ENCODE assay signal across 11 mouse cellular contexts in genomic region chr1:191068377-191068776, GRCm38 (mm10). TPM values are rescaled to one million over a fixed set of nuclear protein-coding genes. Genes with fewer than 3 reads are reported as not detected.
DNase-seq lines count a peak whose midpoint lies in the region; ATAC-seq and TF ChIP-seq lines count a peak whose summit lies in the region.
"Had no signal": no experiment of that assay in that cellular context is flagged by ENCODE, and none has a peak within 500 bp of the region (broad histone marks: within the 10 kb centered on the region; RNA-seq: fewer than 3 reads in every experiment).

No protein-coding gene starts in this region.

- peak; percentile 36 for TF ChIP-seq CTCF in heart, adult 2 months (IDR thresholded peaks at IDR 0.05)
- TF ChIP-seq CTCF in lung, embryonic 14.5 days (IDR thresholded peaks at IDR 0.05; ENCODE audit: low read depth) = peak; percentile 33
- no peak for TF ChIP-seq CTCF in thymus, adult 2 months (IDR thresholded peaks at IDR 0.05; ENCODE audit: borderline replicate concordance, control insufficient read depth, extremely low read depth, insufficient read depth, low read length, poor library complexity)

- H3K4me1 ChIP-seq in heart, adult 2 months (ENCODE audit: control insufficient read depth, insufficient read depth, low read length) = peaks cover 1% of the 10 kb centered on the region; the same call in 1 of the 2 replicates
- H3K4me1 ChIP-seq in lung, embryonic 14.5 days (ENCODE audit: insufficient read depth) = peaks cover 4% of the 10 kb centered on the region; the same call in 1 of the 2 replicates
- 0 out of 2 replicates have a peak, but pooled peaks cover 2% of the 10 kb centered on the region for H3K4me1 ChIP-seq in thymus, adult 2 months (replicated peaks; ENCODE audit: control insufficient read depth, insufficient read depth, low read length)

- H3K9ac ChIP-seq in heart, adult 2 months (ENCODE audit: low read depth, low read length) = no peak overlapping the region
- H3K9ac ChIP-seq in lung, embryonic 14.5 days = no peak overlapping the region

- TF ChIP-seq EP300 in heart, adult 2 months (IDR thresholded peaks at IDR 0.05; ENCODE audit: insufficient read depth, low read depth, low read length) = no peak

- no peak overlapping the region for H3K27ac ChIP-seq in heart, adult 2 months
- no peak overlapping the region for H3K27ac ChIP-seq in lung, embryonic 14.5 days (ENCODE audit: low read depth)
- no peak overlapping the region for H3K27ac ChIP-seq in thymus, adult 2 months (ENCODE audit: control insufficient read depth, insufficient read depth, low read length)

- no peaks in the 10 kb centered on the region for H3K79me2 ChIP-seq in heart, adult 2 months (replicated peaks; ENCODE audit: control insufficient read depth, insufficient read depth, low read length)

- H3K27me3 ChIP-seq in heart, adult 2 months (ENCODE audit: control insufficient read depth, insufficient read depth, low read length) = no peaks in the 10 kb centered on the region
- H3K27me3 ChIP-seq in lung, embryonic 14.5 days (ENCODE audit: insufficient read depth, low read length) = no peaks in the 10 kb centered on the region
- H3K27me3 ChIP-seq in thymus, adult 2 months (ENCODE audit: control insufficient read depth, insufficient read depth, low read length) = no peaks in the 10 kb centered on the region

- H3K4me3 ChIP-seq in heart, adult 2 months = no peak overlapping the region
- H3K4me3 ChIP-seq in lung, embryonic 14.5 days (ENCODE audit: low read depth, low read length) = no peak overlapping the region
- no peak overlapping the region for H3K4me3 ChIP-seq in thymus, adult 2 months (ENCODE audit: control insufficient read depth, insufficient read depth, low read length)

- H3K9me3 ChIP-seq in lung, embryonic 14.5 days (ENCODE audit: low read depth, low read length) = no peaks in the 10 kb centered on the region

- H3K4me2 ChIP-seq in lung, embryonic 14.5 days = no peak overlapping the region

- intact Hi-C loops in heart, adult 2 months (cut with DNase I) = loop anchor here (10.0 kb wide), 1 partner anchor 234 kb away; no protein-coding TSS in a partner anchor

- DNase-seq in heart, adult 2 months = no peak
- no peak for DNase-seq in heart, adult 9 months (ENCODE audit: low spot score in 2 of 2)
- peak; percentile 53 for DNase-seq in lung, embryonic 14.5 days
- no peak for DNase-seq in lung, postnatal 4 days
- peak; percentile 63 for DNase-seq in R1 (ENCODE audit: low read depth, low spot score)
- peak; percentile 24 for DNase-seq in retina, postnatal 1 day
- DNase-seq in cerebellum, adult 18-20 months = no peak
- no peak for DNase-seq in thymus, adult 2 months
- DNase-seq: lung, adult 18-20 months had no signal

- ATAC-seq in lung, embryonic 14.5 days (ENCODE audit: insufficient read depth) = no peak

- TF ChIP-seq POLR2A in heart, adult 2 months (IDR thresholded peaks at IDR 0.05; ENCODE audit: insufficient read depth, low read depth, low read length) = no peak
- TF ChIP-seq POLR2A in thymus, adult 2 months (IDR thresholded peaks at IDR 0.05; ENCODE audit: control insufficient read depth, extremely low read depth, insufficient read depth, low read length, poor library complexity) = no peak

- H3K36me3 ChIP-seq in heart, adult 2 months (ENCODE audit: control insufficient read depth, insufficient read depth, low read length) = no peaks in the 10 kb centered on the region
- H3K36me3 ChIP-seq in lung, embryonic 14.5 days (ENCODE audit: insufficient read depth) = peaks cover 73% of the 10 kb centered on the region
- H3K36me3 ChIP-seq in thymus, adult 2 months (ENCODE audit: control insufficient read depth, insufficient read depth, low read length) = peaks cover 26% of the 10 kb centered on the region; the same call in 1 of the 2 replicates

- WGBS in heart, adult 2 months = 69% methylated on average over 5 of the region's 5 CpGs
- 86% methylated on average over 5 of the region's 5 CpGs for WGBS in lung, embryonic 14.5 days
- 98% methylated on average over 5 of the region's 5 CpGs for WGBS in thymus, adult 2 months

RNA-seq across cellular contexts. Expression of gene Nsl1, which starts 5.6 kb away (rescaled TPM):
- total RNA-seq in heart, adult 2 months (2021) = under 1 TPM; 0.16 to 0.18 TPM
- 0.18 and 0.20 TPM in 2 replicates for polyA plus RNA-seq in heart, adult 2 months (2012; rRNA removed)
- polyA plus RNA-seq in lung, embryonic 14.5 days (2014; fragmentation: Nextera tagmentation; extraction: Ambion mirVana) = 30.1 and 30.5 TPM in 2 replicates
- 8.1 and 17.6 TPM in 2 replicates for polyA plus RNA-seq in thymus, adult 2 months (2012; rRNA removed)

RNA-seq across cellular contexts. Expression of gene Tatdn3, which starts 5.6 kb away (rescaled TPM):
- 10 to 100 TPM; 14.3 to 14.6 TPM for total RNA-seq in heart, adult 2 months (2021)
- 11.9 and 25.6 TPM in 2 replicates for polyA plus RNA-seq in heart, adult 2 months (2012; rRNA removed)
- polyA plus RNA-seq in lung, embryonic 14.5 days (2014; fragmentation: Nextera tagmentation; extraction: Ambion mirVana) = 12.7 and 15.2 TPM in 2 replicates
- 4.6 and 5.2 TPM in 2 replicates for polyA plus RNA-seq in thymus, adult 2 months (2012; rRNA removed)

RNA-seq across cellular contexts. Expression of gene Batf3, which starts 29.3 kb away (rescaled TPM):
- total RNA-seq in heart, adult 2 months (2021) = under 1 TPM in 1 of 2 experiments, not detected in 1; 0.60 TPM
- 1.3 and 1.8 TPM in 2 replicates for polyA plus RNA-seq in heart, adult 2 months (2012; rRNA removed)
- 14.2 and 15.0 TPM in 2 replicates for polyA plus RNA-seq in lung, embryonic 14.5 days (2014; fragmentation: Nextera tagmentation; extraction: Ambion mirVana)
- polyA plus RNA-seq in thymus, adult 2 months (2012; rRNA removed) = 12.6 and 18.4 TPM in 2 replicates
- total RNA-seq: gastrocnemius, adult 18-20 months; heart, postnatal 14 days had no signal

RNA-seq across cellular contexts. Expression of gene Spata45, which starts 31.9 kb away (rescaled TPM):
- not detected for total RNA-seq in heart, adult 2 months (2021)
- polyA plus RNA-seq in heart, adult 2 months (2012; rRNA removed) = not detected in 2 replicates
- polyA plus RNA-seq in lung, embryonic 14.5 days (2014; fragmentation: Nextera tagmentation; extraction: Ambion mirVana) = not detected in 2 replicates
- not detected in 2 replicates for polyA plus RNA-seq in thymus, adult 2 months (2012; rRNA removed)
- total RNA-seq: gastrocnemius, adult 18-20 months; heart, postnatal 14 days had no signal

RNA-seq across cellular contexts. Expression of gene Flvcr1, which starts 42.4 kb away (rescaled TPM):
- 1 to 10 TPM; 4.2 to 4.7 TPM for total RNA-seq in heart, adult 2 months (2021)
- polyA plus RNA-seq in heart, adult 2 months (2012; rRNA removed) = 4.6 and 6.6 TPM in 2 replicates
- polyA plus RNA-seq in lung, embryonic 14.5 days (2014; fragmentation: Nextera tagmentation; extraction: Ambion mirVana) = 8.4 and 9.9 TPM in 2 replicates
- 56.7 and 58.9 TPM in 2 replicates for polyA plus RNA-seq in thymus, adult 2 months (2012; rRNA removed)

Comparison
In these comparisons a context has a peak if more than half of its experiments do, and no peak if none do; other contexts are left out.
1. DNase-seq: peak in lung, embryonic 14.5 days (single experiment), R1 (single experiment) and retina, postnatal 1 day (single experiment); none in heart, adult 2 months (0 of 2), heart, adult 9 months (0 of 2), lung, postnatal 4 days (0 of 2), cerebellum, adult 18-20 months (0 of 2) and thymus, adult 2 months (single experiment).